Mouse (Mus musculus): ENCODE measurements around the gene Ndfip2. TPM values are rescaled to one million over a fixed set of nuclear protein-coding genes. Genes with fewer than 3 reads are reported as not detected.
A peak's percentile ranks its signal among the peaks of the same experiment; 100 is the strongest.

The Ndfip2 gene
- polyA plus RNA-seq, 1 experiment from 2014 or later: 124 TPM

DNA sequence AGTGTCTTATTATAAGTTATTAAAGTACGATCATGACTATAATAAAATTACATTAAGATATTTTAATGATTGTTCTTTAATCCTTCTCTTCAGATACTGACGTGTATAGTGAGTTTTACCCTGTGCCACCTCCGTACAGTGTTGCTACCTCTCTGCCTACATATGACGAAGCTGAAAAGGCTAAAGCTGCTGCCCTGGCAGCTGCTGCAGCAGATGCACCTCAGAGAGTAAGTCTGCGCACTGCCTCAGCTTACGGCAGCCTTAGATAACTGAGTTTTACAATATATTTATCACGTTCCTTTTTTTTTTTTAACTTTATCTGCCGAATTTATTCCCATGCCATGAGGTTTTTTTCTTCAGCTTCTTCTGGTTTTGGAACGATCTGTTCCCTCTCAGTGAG, 33.8 kb downstream of the Ndfip2 start:
- TF ChIP-seq CTCF (IDR thresholded peaks at IDR 0.05; ENCODE audit: low read depth): no peak
- H3K4me1 ChIP-seq (replicated peaks; ENCODE audit: control insufficient read depth, insufficient read depth, low read length): no peaks in the 10 kb centered on the region
- H3K9ac ChIP-seq (ENCODE audit: low read depth, low read length): no peak overlapping the region
- WGBS: 83% methylated on average over 9 of the region's 9 CpGs
- no peak overlapping the region for H3K4me3 ChIP-seq (ENCODE audit: low read depth, low read length)
- no peak overlapping the region for H3K27ac ChIP-seq (ENCODE audit: low read depth, low read length)
- no peaks in the 10 kb centered on the region for H3K9me3 ChIP-seq (ENCODE audit: control insufficient read depth)
- no peak for ATAC-seq
- peaks cover 35% of the 10 kb centered on the region for H3K36me3 ChIP-seq (ENCODE audit: control insufficient read depth, insufficient read depth)
- H3K4me2 ChIP-seq (replicated peaks; ENCODE audit: low read depth): no peak overlapping the region
- H3K27me3 ChIP-seq (replicated peaks; ENCODE audit: control insufficient read depth, insufficient read depth, low read length): no peaks in the 10 kb centered on the region

DNA sequence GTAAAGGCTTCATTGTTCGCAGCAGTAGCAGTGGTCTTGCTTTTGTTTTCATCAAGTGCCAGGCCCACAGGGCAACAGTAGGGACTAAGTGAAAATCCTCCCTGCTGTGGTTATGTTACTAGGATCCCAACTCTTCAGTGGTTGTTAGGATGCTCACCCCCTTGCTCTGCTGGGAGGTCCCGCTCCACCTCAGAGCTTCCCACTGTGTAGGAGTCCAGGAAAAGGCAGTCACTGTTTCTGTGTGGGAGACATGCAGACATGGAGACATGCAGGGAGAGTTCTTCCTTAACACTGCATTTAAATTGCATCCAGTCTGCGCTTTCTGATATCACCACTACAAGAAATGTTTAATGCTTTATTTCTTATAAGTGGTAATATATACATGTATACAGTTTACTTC, 35.4 kb downstream of the Ndfip2 start:
- no peak overlapping the region for H3K4me2 ChIP-seq (replicated peaks; ENCODE audit: low read depth)
- no peaks in the 10 kb centered on the region for H3K27me3 ChIP-seq (replicated peaks; ENCODE audit: control insufficient read depth, insufficient read depth, low read length)
- no peak overlapping the region for H3K4me3 ChIP-seq (ENCODE audit: low read depth, low read length)
- H3K27ac ChIP-seq (ENCODE audit: low read depth, low read length): no peak overlapping the region
- peaks cover 37% of the 10 kb centered on the region for H3K36me3 ChIP-seq (ENCODE audit: control insufficient read depth, insufficient read depth)
- no peak for TF ChIP-seq CTCF (IDR thresholded peaks at IDR 0.05; ENCODE audit: low read depth)
- no peak overlapping the region for H3K9ac ChIP-seq (ENCODE audit: low read depth, low read length)
- no peaks in the 10 kb centered on the region for H3K9me3 ChIP-seq (ENCODE audit: control insufficient read depth)
- WGBS: 98% methylated on average over 3 of the region's 3 CpGs
- ATAC-seq: no peak
- H3K4me1 ChIP-seq (replicated peaks; ENCODE audit: control insufficient read depth, insufficient read depth, low read length): no peaks in the 10 kb centered on the region

DNA sequence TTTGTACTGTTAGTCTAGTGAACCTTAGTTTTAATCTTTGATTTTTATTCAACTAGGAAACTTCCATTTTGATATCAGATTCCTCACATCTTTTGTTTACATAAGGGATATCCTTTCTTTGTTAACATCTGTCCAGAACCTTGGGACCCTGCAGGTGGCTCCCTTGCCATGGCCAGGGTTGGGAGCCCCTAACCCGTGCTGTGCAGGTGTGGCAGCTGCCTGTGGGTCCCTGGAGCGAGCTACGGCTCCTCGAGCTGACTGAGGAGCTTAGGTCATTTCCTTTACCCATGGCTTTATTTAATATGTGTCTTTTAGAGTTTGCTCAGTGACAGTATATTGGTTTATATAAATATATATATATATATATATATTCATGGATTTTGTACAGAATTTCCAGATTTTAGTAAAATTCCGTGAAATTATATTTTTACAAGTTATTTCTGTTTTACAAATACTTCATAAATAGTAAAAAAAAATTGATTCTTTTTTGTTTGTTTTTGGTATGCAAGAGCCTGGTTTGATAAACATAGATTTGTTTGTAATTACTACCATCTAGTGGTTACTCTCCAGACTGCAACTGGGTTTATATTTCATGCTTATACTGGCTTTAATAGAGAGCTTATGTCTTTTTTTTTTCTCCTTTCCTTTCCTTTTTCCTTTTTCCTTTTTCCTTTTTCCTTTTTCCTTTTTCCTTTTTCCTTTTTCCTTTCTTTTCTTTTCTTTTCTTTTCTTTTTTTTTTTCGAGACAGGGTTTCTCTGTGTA, 37.6 kb downstream of the Ndfip2 start:
- TF ChIP-seq CTCF (IDR thresholded peaks at IDR 0.05; ENCODE audit: low read depth): peak; percentile 64
- no peak overlapping the region for H3K27ac ChIP-seq (ENCODE audit: low read depth, low read length)
- H3K9ac ChIP-seq (ENCODE audit: low read depth, low read length): no peak overlapping the region
- no peaks in the 10 kb centered on the region for H3K4me1 ChIP-seq (replicated peaks; ENCODE audit: control insufficient read depth, insufficient read depth, low read length)
- no peaks in the 10 kb centered on the region for H3K9me3 ChIP-seq (ENCODE audit: control insufficient read depth)
- H3K4me2 ChIP-seq (replicated peaks; ENCODE audit: low read depth): no peak overlapping the region
- no peak overlapping the region for H3K4me3 ChIP-seq (ENCODE audit: low read depth, low read length)
- H3K27me3 ChIP-seq (replicated peaks; ENCODE audit: control insufficient read depth, insufficient read depth, low read length): no peaks in the 10 kb centered on the region
- no peak for ATAC-seq
- WGBS: 62% methylated on average over 6 of the region's 6 CpGs
- H3K36me3 ChIP-seq (ENCODE audit: control insufficient read depth, insufficient read depth): peaks cover 37% of the 10 kb centered on the region

DNA sequence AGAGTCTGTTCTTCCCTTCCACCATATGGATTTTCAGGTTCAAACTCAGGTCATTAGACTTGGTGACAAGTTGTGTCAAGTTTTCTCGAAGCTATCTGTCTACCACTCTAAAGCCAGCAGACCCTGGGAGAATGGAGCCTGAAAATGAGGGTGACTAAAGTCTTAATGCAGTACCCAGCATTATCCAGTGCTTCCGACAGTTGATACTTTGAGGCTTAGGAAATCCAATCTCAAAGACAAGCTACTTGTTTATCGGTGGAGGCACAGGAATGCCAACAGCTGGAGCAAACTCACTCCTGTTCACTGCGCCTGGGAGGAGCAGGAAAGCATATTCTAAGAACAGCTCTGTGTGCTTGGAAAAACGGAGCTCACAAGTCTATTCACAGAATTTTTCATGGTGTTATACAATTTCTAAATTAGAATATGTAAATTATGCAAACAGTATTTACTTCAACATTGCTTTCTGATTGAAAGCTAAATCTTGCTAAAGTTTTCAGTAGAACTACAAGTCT, 41.4 kb downstream of the Ndfip2 start:
- Histone ChIP-seq H3K4me2 (replicated peaks; ENCODE audit: low read depth) (no peak overlapping the region), H3K4me3 (ENCODE audit: low read depth, low read length) (no peak overlapping the region), H3K9ac (ENCODE audit: low read depth, low read length) (no peak overlapping the region), H3K27me3 (replicated peaks; ENCODE audit: control insufficient read depth, insufficient read depth, low read length) (no peaks in the 10 kb centered on the region), H3K27ac (ENCODE audit: low read depth, low read length) (no peak overlapping the region), H3K36me3 (ENCODE audit: control insufficient read depth, insufficient read depth) (peaks cover 25% of the 10 kb centered on the region), H3K4me1 (replicated peaks; ENCODE audit: control insufficient read depth, insufficient read depth, low read length) (no peaks in the 10 kb centered on the region), H3K9me3 (ENCODE audit: control insufficient read depth) (no peaks in the 10 kb centered on the region)
- ATAC-seq: no peak
- no peak for TF ChIP-seq CTCF (IDR thresholded peaks at IDR 0.05; ENCODE audit: low read depth)
- 85% methylated on average over 5 of the region's 5 CpGs for WGBS

DNA sequence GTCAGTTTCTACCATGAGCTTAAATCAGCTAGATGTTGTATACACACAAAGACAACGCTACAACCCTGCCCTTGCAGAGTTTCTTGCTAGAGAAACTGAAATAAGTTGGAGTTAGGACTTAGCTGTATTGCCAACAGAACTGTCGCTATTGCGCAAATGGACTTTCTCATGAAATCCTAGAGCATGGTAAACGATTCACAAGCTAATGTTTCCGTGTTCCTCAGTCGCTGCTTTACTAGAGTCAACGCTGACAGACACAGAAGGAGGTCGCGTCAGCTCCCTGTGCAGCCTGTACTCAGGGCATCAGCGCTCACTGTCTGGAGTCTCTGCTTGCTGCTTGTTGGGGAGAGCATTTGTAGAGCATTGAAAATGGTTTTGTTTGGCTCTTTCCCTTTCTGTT, 42.2 kb downstream of the Ndfip2 start:
- H3K27ac ChIP-seq (ENCODE audit: low read depth, low read length): no peak overlapping the region
- no peak for TF ChIP-seq CTCF (IDR thresholded peaks at IDR 0.05; ENCODE audit: low read depth)
- 0 out of 2 replicates have a peak, but pooled peaks have one; percentile 36 for ATAC-seq
- H3K4me3 ChIP-seq (ENCODE audit: low read depth, low read length): no peak overlapping the region
- no peak overlapping the region for H3K9ac ChIP-seq (ENCODE audit: low read depth, low read length)
- H3K9me3 ChIP-seq (ENCODE audit: control insufficient read depth): no peaks in the 10 kb centered on the region
- H3K36me3 ChIP-seq (ENCODE audit: control insufficient read depth, insufficient read depth): peaks cover 29% of the 10 kb centered on the region
- H3K4me1 ChIP-seq (replicated peaks; ENCODE audit: control insufficient read depth, insufficient read depth, low read length): no peaks in the 10 kb centered on the region
- 47% methylated on average over 10 of the region's 10 CpGs for WGBS
- no peak overlapping the region for H3K4me2 ChIP-seq (replicated peaks; ENCODE audit: low read depth)
- H3K27me3 ChIP-seq (replicated peaks; ENCODE audit: control insufficient read depth, insufficient read depth, low read length): no peaks in the 10 kb centered on the region

DNA sequence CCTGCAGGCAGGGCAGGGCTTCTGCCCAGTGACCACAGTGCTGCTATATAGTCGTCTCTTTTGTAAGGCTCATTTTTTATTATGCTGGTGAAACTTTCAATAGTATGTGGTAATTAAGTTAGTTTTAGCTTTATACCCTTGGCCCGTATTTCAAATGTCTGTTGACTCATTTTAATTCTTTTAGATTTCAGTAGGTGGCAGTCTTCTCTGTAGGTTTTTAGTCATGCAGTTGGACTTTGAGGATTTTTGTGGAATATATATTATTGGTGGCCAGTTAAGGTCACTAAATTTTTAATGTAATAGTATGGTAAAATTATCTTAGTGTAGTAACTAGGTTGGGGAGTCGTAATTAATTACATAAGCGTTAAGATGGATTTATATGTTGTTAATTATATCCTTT, 44.3 kb downstream of the Ndfip2 start:
- H3K4me1 ChIP-seq (replicated peaks; ENCODE audit: control insufficient read depth, insufficient read depth, low read length): no peaks in the 10 kb centered on the region
- no peak overlapping the region for H3K27ac ChIP-seq (ENCODE audit: low read depth, low read length)
- H3K4me2 ChIP-seq (replicated peaks; ENCODE audit: low read depth): no peak overlapping the region
- H3K27me3 ChIP-seq (replicated peaks; ENCODE audit: control insufficient read depth, insufficient read depth, low read length): no peaks in the 10 kb centered on the region
- ATAC-seq: no peak
- H3K36me3 ChIP-seq (ENCODE audit: control insufficient read depth, insufficient read depth): peaks cover 32% of the 10 kb centered on the region
- no peak overlapping the region for H3K9ac ChIP-seq (ENCODE audit: low read depth, low read length)
- H3K9me3 ChIP-seq (ENCODE audit: control insufficient read depth): no peaks in the 10 kb centered on the region
- TF ChIP-seq CTCF (IDR thresholded peaks at IDR 0.05; ENCODE audit: low read depth): peak; percentile 40; the same call in 1 of the 2 replicates
- WGBS: 82% methylated on average over 4 of the region's 4 CpGs
- H3K4me3 ChIP-seq (ENCODE audit: low read depth, low read length): no peak overlapping the region
